Mouse (Mus musculus) 3134 (cell line): ENCODE measurements at regions not wholly inside any gene's neighbourhood (a gene's known extent, or its start where the extent isn't known, plus 50 kb on each side); places are given as distances from the start of the nearest gene placed in this dataset.

Experiments used
- DNase-seq: peaks from one replicate; pipeline ENCODE4 v3.0.0-alpha.2; 2011; ENCODE audit warnings: low spot score; ENCODE audit not compliant: insufficient read length; ENCODE audit errors: extremely low read depth

GRCm38 (mm10) chr14:102024646-102025045 is 294.9 kb downstream of the Lmo7 start:
- no peak for DNase-seq

GRCm38 (mm10) chr14:102020161-102020605 is 290.4 kb downstream of the Lmo7 start:
- no peak for DNase-seq

GRCm38 (mm10) chr14:102019320-102019719 is 289.6 kb downstream of the Lmo7 start:
- DNase-seq: no peak

- DNase-seq: no peak
Observed at GRCm38 (mm10) chr14:102016572-102016971, 286.8 kb downstream of the Lmo7 start.

- DNase-seq: no peak
Observed at GRCm38 (mm10) chr14:102014976-102015603, 285.3 kb downstream of the Lmo7 start.

GRCm38 (mm10) chr14:102013238-102013637 is 283.5 kb downstream of the Lmo7 start:
- DNase-seq: no peak

- no peak for DNase-seq
Observed at GRCm38 (mm10) chr14:101997535-101997934, 267.8 kb downstream of the Lmo7 start.

GRCm38 (mm10) chr14:101984401-101984800 is 254.6 kb downstream of the Lmo7 start:
- DNase-seq: no peak
